Mouse (Mus musculus) bone marrow, adult 2 months (tissue): ENCODE results near the gene Mast4. TPM values are rescaled to one million over a fixed set of nuclear protein-coding genes. Genes with fewer than 3 reads are reported as not detected.
A peak's percentile ranks its signal among the peaks of the same experiment; 100 is the strongest.

Source experiments
- H3K27ac ChIP-seq: fragments of 200-500 bp; 2 replicates; pipeline ENCODE4 v1.5.1; 2012; ENCODE audit warnings: low read depth, mild to moderate bottlenecking, control low read depth, inconsistent platforms, low read length; ENCODE audit not compliant: control insufficient read depth, poor library complexity, insufficient read depth
- H3K4me1 ChIP-seq: fragments of 200-500 bp; 2 replicates; pipeline ENCODE4 v1.6.1; 2011; ENCODE audit warnings: low read length; ENCODE audit not compliant: control insufficient read depth, insufficient read depth
- H3K4me3 ChIP-seq: fragments of 200-500 bp; replicated peaks from 2 replicates; pipeline ENCODE3; 2011; ENCODE audit warnings: mild to moderate bottlenecking, low read depth, low read length, control low read depth; ENCODE audit not compliant: control insufficient read depth
- CTCF ChIP-seq: fragments of 200-500 bp; IDR thresholded peaks from 2 replicates; pipeline ENCODE4 v1.5.1; 2011; ENCODE audit warnings: low read length, control low read depth; ENCODE audit not compliant: control insufficient read depth, insufficient read depth
- POLR2A ChIP-seq: fragments of 200-500 bp; IDR thresholded peaks from 2 replicates; pipeline ENCODE4 v1.6.1; 2011; ENCODE audit warnings: low read depth, mild to moderate bottlenecking, control low read depth, low read length, borderline replicate concordance; ENCODE audit not compliant: control insufficient read depth
- WGBS: fragments of 180-500 bp; shearing (Covaris S2); methylation state at CpG from one replicate; pipeline ENCODE4 v1.1.7; 2018; 5-methylcytosine and 5-hydroxymethylcytosine counted together
- polyA plus RNA-seq: library from polyadenylated mRNA; stranded (reverse); fragments of >200 nt; gene quantifications from 2 replicates; pipeline ENCODE4 v1.2.4, GENCODE M21; 2011; ENCODE audit warnings: low replicate concordance; ENCODE audit not compliant: missing spikeins, insufficient read depth, insufficient read length

Mast4 gene
- polyA plus RNA-seq, 1 experiment = 6.7 TPM

GRCm38 (mm10) chr13:102768512-102768911 is 565.8 kb downstream of the Mast4 start:
- Histone ChIP-seq H3K27ac (no peak overlapping the region), H3K4me3 (no peak overlapping the region), H3K4me1 (no peaks in the 10 kb centered on the region)
- WGBS = 93% methylated on average over 11 of the region's 11 CpGs
- TF ChIP-seq CTCF = no peak
- TF ChIP-seq POLR2A = no peak

GRCm38 (mm10) chr13:102767110-102767509 is 567.2 kb downstream of the Mast4 start:
- H3K4me3 ChIP-seq = no peak overlapping the region
- no peaks in the 10 kb centered on the region for H3K4me1 ChIP-seq
- no peak for TF ChIP-seq CTCF
- no peak for TF ChIP-seq POLR2A
- no peak overlapping the region for H3K27ac ChIP-seq
- 64% methylated on average over 7 of the region's 7 CpGs for WGBS

- TF ChIP-seq POLR2A = no peak
- no peak for TF ChIP-seq CTCF
- 88% methylated on average over 11 of the region's 11 CpGs for WGBS
- H3K27ac ChIP-seq = no peak overlapping the region
- H3K4me1 ChIP-seq = no peaks in the 10 kb centered on the region
- H3K4me3 ChIP-seq = no peak overlapping the region
Measured at GRCm38 (mm10) chr13:102765216-102765615, 569.1 kb downstream of the Mast4 start.

GRCm38 (mm10) chr13:102764218-102764617 is 570.1 kb downstream of the Mast4 start:
- Histone ChIP-seq H3K4me3 (no peak overlapping the region), H3K4me1 (no peaks in the 10 kb centered on the region), H3K27ac (no peak overlapping the region)
- 92% methylated on average over 1 of the region's 1 CpGs for whole genome bisulfite sequencing
- no peak for TF ChIP-seq POLR2A
- no peak for TF ChIP-seq CTCF

GRCm38 (mm10) chr13:102762203-102762602 is 572.1 kb downstream of the Mast4 start:
- 84% methylated on average over 10 of the region's 10 CpGs for WGBS
- Histone ChIP-seq H3K4me3 (no peak overlapping the region), H3K27ac (no peak overlapping the region), H3K4me1 (no peaks in the 10 kb centered on the region)
- TF ChIP-seq CTCF (no peak), POLR2A (no peak)

DNA sequence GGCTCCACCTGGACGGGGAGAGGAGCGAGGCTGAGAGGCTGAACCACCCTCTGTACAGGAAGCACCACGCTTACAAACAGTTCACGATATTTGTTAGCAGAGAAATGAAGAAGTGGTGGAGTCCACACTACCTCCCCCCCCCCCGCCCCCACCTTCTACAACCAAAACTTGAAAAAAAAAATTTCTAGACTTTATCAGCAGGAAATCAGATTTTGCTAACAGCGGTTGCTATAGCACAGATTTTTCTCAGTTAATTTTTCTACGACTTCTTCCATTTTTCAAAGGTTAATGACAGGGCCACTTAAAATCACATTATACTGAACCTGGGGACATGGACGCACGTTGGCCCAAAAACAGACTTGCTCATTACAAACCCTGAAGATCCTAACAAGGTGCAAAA is 572.9 kb downstream of the Mast4 start:
- Histone ChIP-seq H3K4me1 (no peaks in the 10 kb centered on the region), H3K27ac (no peak overlapping the region), H3K4me3 (no peak overlapping the region)
- WGBS = 18% methylated on average over 9 of the region's 9 CpGs
- no peak for TF ChIP-seq POLR2A
- no peak for TF ChIP-seq CTCF

DNA sequence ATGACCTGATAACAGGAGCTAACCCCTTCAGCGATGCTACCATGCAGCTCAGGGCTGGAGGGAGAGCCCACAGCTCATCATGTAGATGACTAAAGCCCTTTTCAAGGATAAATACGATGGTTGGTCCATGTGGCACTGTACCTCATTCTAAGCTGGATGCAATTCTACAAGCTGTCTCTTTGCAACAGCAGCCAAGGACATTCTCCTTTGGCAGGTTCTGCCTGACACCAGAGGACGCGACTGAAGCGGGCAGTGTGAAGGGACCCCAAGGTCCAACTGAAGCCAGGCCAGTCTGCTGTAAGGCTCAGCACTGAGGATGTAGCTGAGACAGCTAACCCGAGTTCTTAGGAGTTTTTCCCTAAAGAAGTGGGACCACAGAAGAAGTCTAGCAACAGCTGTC is 576.3 kb downstream of the Mast4 start:
- TF ChIP-seq POLR2A (no peak), CTCF (no peak)
- WGBS = 86% methylated on average over 6 of the region's 6 CpGs
- Histone ChIP-seq H3K4me3 (no peak overlapping the region), H3K4me1 (no peaks in the 10 kb centered on the region; the same call in 1 of the 2 replicates), H3K27ac (peak overlapping the region; percentile 47)

DNA sequence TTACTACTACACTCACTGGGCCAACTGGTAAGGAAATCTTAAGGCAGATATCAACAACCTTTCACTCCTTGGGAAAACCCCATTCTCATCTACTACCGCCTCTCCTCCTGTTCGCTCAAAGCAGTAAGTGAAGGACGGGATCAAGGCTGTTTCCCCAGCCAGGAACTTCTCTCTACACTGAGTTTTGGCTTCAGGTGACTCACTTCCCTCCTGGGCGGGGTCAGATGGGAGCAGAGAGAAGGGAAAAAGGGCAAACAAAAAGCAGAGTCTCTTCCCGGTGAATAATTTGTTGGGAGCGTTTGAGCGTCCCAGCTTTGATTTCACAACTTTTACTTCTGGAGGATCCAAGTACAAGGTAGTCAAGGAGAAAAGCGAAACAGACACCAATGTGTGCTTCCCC is 578.2 kb downstream of the Mast4 start:
- TF ChIP-seq CTCF (no peak), POLR2A (no peak)
- Histone ChIP-seq H3K4me1 (no peaks in the 10 kb centered on the region; the same call in 1 of the 2 replicates), H3K4me3 (no peak overlapping the region), H3K27ac (no peak overlapping the region)
- WGBS = 82% methylated on average over 8 of the region's 8 CpGs

DNA sequence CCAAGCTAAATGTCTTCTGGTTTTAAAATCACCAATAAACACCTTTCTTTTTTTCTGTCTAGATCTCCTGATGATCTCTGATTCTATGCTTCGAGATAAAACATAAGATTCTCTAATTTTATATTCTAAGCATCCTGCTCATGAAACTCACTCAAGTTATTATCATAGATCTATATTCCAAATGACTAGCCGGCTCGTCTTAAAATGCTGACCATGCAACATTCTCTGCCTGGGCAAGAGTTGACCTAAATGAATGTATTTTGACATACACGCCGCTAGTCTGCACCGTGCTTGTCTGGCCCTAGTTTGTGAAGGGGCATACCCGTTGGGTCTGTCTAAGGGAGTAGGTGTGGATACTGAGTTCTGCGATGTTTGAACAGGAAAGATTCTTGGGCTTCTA is 579.2 kb downstream of the Mast4 start:
- Histone ChIP-seq H3K4me3 (no peak overlapping the region), H3K4me1 (no peaks in the 10 kb centered on the region; the same call in 1 of the 2 replicates), H3K27ac (no peak overlapping the region)
- 94% methylated on average over 8 of the region's 8 CpGs for WGBS
- no peak for TF ChIP-seq POLR2A
- TF ChIP-seq CTCF = no peak
